Mouse (Mus musculus): ENCODE results near the gene Ttc12. TPM values are rescaled to one million over a fixed set of nuclear protein-coding genes. Genes with fewer than 3 reads are reported as not detected.

Ttc12 gene
- not detected for polyA plus RNA-seq (2017; shearing (Covaris generic))

DNA sequence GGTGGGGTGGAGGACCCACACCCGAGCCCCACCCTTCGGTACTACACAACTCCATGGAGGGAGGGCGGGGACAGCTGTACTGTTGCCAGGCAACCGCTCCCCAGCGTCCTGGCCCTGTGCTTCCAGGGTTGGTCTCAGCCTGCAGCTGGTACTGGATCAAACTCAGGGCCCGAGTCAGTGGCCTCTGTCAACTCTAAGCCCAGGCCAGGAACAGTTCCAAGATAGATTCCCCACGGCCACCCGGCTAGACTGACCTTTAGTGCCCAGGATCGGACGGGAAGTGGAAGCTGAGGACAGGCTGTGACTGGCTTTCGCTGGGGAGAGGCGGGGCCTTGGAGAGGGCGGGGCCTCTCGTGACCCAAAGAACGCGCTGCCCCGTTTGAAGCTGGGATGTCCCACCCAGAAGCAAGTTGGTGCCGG, at the start of gene Ttc12:
Ttc12 (minus strand) TSS at position 334 of the 420 bp plus-strand sequence.

DNA sequence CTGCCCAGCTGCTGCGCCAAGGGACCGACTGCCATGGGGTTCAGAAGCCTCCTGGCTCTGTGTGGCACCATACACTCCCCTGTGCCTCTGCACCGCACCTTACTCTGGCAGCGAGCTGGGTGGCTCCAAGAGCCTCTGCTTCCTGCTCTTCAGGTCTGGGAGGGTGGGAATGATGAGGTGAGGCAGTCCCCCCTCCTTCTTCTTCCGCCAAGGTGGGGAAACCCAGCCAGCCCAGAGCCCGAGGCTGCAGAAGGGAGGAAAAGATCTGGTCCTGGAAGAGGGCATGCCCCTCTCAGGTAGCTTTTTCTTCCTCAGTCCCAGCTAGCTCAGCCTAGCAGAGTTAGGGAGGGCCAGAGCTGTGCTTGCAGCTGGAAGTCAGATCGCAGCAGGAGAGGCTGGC, 59.1 kb downstream of the Ttc12 start, which contains the start of gene Ankk1:
Ankk1 (minus strand) TSS at position 101 of the 400 bp plus-strand sequence.

Other genes starting within 250 kb of the Ttc12 start
- gene Gm4894, start 235.7 kb downstream of the Ttc12 start, polyA plus RNA-seq (2017; shearing (Covaris generic)) = not detected
- gene Drd2, start 145.6 kb downstream of the Ttc12 start, polyA plus RNA-seq (2017; shearing (Covaris generic)) = not detected
- not detected for gene Ankk1, start 59.2 kb downstream of the Ttc12 start, polyA plus RNA-seq (2017; shearing (Covaris generic))